Mouse (Mus musculus): ENCODE measurements at regions not wholly inside any gene's neighbourhood (a gene's known extent, or its start where the extent isn't known, plus 50 kb on each side); places are given as distances from the start of the nearest gene placed in this dataset.

DNA sequence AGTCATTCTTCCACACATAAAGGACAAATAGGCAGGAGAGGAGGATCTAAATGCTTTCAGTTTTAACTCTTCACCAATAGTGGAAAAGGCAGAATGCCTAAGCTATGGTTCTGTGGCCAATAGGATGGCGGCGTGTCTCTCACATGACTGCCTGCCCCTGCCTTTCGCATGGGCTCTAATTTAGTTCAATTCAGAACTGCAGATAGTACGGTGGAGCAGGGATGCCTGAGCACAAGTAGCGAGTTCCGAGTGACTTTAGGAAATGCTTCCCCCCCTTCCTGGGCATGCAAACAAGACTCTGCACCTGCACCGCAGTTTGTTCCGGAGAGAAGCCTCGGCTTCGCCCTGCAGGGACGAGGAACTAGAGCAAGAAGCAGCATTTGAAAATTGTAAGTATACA, 277.1 kb downstream of the Ptprc start:
- TF ChIP-seq CTCF (IDR thresholded peaks at IDR 0.05; ENCODE audit: low read depth) (no peak), EP300 (IDR thresholded peaks at IDR 0.05; ENCODE audit: low read depth) (no peak)
